Mouse (Mus musculus) limb, embryonic 12.5 days (tissue): ENCODE measurements around the gene Fyb2. TPM values are rescaled to one million over a fixed set of nuclear protein-coding genes. Genes with fewer than 3 reads are reported as not detected.

ENCODE experiments used
- ATAC-seq: fragments of 200-750 bp; cut with Nextera tagmentation; 2 replicates; pipeline ENCODE4 v1.8.0; 2017; ENCODE audit warnings: low read depth, moderate TSS enrichment; ENCODE audit not compliant: insufficient number of reproducible peaks, insufficient read depth, low FRiP score, low TSS enrichment
- H3K27ac ChIP-seq: fragments of 300-500 bp; sonication (generic); 2 replicates; pipeline ENCODE4 v1.5.1; 2016; ENCODE audit warnings: mild to moderate bottlenecking, moderate library complexity
- H3K27me3 ChIP-seq: fragments of 300-500 bp; sonication (generic); 2 replicates; pipeline ENCODE4 v1.6.1; 2016; ENCODE audit warnings: mild to moderate bottlenecking, moderate library complexity
- H3K36me3 ChIP-seq: fragments of 300-500 bp; sonication (generic); 2 replicates; pipeline ENCODE4 v1.6.1; 2016; ENCODE audit warnings: mild to moderate bottlenecking, moderate library complexity
- H3K4me1 ChIP-seq: fragments of 300-500 bp; sonication (generic); replicated peaks from 2 replicates; pipeline ENCODE4 v1.6.1; 2016
- H3K4me2 ChIP-seq: fragments of 300-500 bp; sonication (generic); 2 replicates; pipeline ENCODE4 v1.6.1; 2016; ENCODE audit warnings: mild to moderate bottlenecking, moderate library complexity
- H3K4me3 ChIP-seq: fragments of 300-500 bp; sonication (generic); replicated peaks from 2 replicates; pipeline ENCODE4 v1.5.1; 2016; ENCODE audit warnings: mild to moderate bottlenecking
- H3K9ac ChIP-seq: fragments of 300-500 bp; sonication (generic); replicated peaks from 2 replicates; pipeline ENCODE4 v1.6.1; 2016; ENCODE audit warnings: mild to moderate bottlenecking, moderate library complexity
- H3K9me3 ChIP-seq: fragments of 300-500 bp; sonication (generic); 2 replicates; pipeline ENCODE4 v1.6.1; 2016; ENCODE audit warnings: mild to moderate bottlenecking, moderate library complexity
- WGBS: fragments of 180-500 bp; shearing (Covaris S2); methylation state at CpG from one replicate; pipeline ENCODE4 v1.1.7; 2016; 5-methylcytosine and 5-hydroxymethylcytosine counted together
- polyA plus RNA-seq: library from polyadenylated mRNA; unstranded; fragments of >200 nt; fragmentation: Nextera tagmentation; extraction: Ambion mirVana; gene quantifications from 2 replicates; pipeline ENCODE4 v1.2.1, GENCODE M21; 2016

Fyb2 gene
- polyA plus RNA-seq, 1 experiment from 2014 or later = 0.09 TPM

DNA sequence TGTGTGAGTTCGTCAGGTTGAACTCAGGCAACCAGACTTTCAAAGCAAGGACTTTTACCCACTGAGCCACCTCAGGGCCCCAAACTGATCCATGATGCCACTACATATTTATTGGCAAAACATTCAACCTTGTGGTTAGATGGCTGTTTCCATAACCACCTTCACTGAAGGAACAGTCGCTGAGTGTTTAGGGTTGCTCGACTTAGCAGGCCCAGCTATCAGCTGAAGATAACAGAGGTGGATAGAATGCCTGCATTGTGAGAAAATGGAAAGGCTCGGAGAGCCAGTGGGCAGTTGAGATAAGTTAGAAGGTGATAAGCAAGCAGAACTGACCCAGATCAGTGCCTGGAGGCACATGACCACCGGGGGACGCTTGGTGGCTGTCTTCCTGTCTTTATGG lies 26.3 kb downstream of the Fyb2 start:
- Histone ChIP-seq H3K4me2 (no peak overlapping the region), H3K36me3 (no peaks in the 10 kb centered on the region), H3K27ac (no peak overlapping the region), H3K4me1 (peaks cover 18% of the 10 kb centered on the region), H3K4me3 (no peak overlapping the region), H3K27me3 (no peaks in the 10 kb centered on the region), H3K9ac (no peak overlapping the region), H3K9me3 (no peaks in the 10 kb centered on the region)
- WGBS = 78% methylated on average over 6 of the region's 6 CpGs
- ATAC-seq = no peak

- Histone ChIP-seq H3K36me3 (no peaks in the 10 kb centered on the region), H3K4me3 (no peak overlapping the region)
- 88% methylated on average over 1 of the region's 1 CpGs for WGBS
Observed at GRCm38 (mm10) chr4:104941895-104942294, 28.6 kb downstream of the Fyb2 start.

DNA sequence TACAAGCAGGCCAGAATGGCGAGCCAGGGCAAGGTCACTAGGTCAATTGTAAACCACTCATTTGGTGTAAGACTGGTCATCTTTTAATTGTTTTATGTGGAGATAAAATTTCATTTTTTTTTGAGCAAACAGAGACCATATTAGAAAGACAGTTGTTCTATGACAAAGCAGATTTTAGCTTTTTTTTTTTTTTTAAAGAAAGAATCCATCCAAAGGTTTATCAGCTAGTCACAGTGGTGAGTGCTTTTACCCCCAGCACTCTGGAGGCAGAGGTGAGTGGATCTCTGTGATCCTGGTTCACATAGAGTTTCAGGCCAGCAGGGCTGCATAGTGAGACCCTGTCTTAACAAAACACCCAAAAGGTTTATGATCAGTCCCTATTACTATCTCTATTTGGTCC lies 31.2 kb downstream of the Fyb2 start:
- Histone ChIP-seq H3K4me1 (no peaks in the 10 kb centered on the region), H3K9me3 (no peaks in the 10 kb centered on the region), H3K4me3 (no peak overlapping the region), H3K36me3 (no peaks in the 10 kb centered on the region), H3K27me3 (no peaks in the 10 kb centered on the region), H3K4me2 (no peak overlapping the region), H3K9ac (no peak overlapping the region), H3K27ac (no peak overlapping the region)
- ATAC-seq = no peak
- 71% methylated on average over 1 of the region's 1 CpGs for WGBS

More at GRCm38 (mm10) chr4:104941895-104942294, 28.6 kb downstream of the Fyb2 start:
- Histone ChIP-seq H3K4me2 (no peak overlapping the region), H3K27ac (no peak overlapping the region), H3K4me1 (no peaks in the 10 kb centered on the region), H3K9ac (no peak overlapping the region), H3K27me3 (no peaks in the 10 kb centered on the region), H3K9me3 (no peaks in the 10 kb centered on the region)
- ATAC-seq = no peak

GRCm38 (mm10) chr4:104948886-104949285 lies 35.6 kb downstream of the Fyb2 start:
- H3K27ac ChIP-seq = no peak overlapping the region
- no peaks in the 10 kb centered on the region for H3K4me1 ChIP-seq
- H3K4me2 ChIP-seq = no peak overlapping the region
- no peak overlapping the region for H3K9ac ChIP-seq
- ATAC-seq = no peak
- WGBS = 76% methylated on average over 4 of the region's 4 CpGs
- H3K9me3 ChIP-seq = no peaks in the 10 kb centered on the region
- no peak overlapping the region for H3K4me3 ChIP-seq
- H3K36me3 ChIP-seq = no peaks in the 10 kb centered on the region
- H3K27me3 ChIP-seq = no peaks in the 10 kb centered on the region

DNA sequence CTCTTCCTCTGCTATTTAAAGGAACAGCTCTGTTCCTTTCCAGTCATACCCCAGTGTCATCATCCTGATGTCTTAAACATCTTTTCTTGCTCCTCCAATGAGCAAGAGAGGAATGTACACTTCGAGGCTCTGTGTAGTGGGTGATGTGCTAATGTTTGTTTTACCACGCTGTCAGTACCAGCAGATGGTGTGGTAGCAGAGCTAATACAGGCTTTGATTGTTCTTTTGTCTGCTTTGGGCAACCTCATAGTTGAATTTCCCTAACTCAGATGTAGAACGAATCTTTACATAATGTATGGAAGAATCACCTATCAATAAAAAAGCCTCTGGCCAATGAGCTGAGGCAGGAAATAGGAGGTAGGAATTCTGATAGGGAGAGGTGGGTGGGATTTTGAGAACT lies 36.0 kb downstream of the Fyb2 start:
- no peak overlapping the region for H3K4me3 ChIP-seq
- no peaks in the 10 kb centered on the region for H3K27me3 ChIP-seq
- WGBS = 70% methylated on average over 3 of the region's 3 CpGs
- H3K27ac ChIP-seq = no peak overlapping the region
- H3K4me1 ChIP-seq = no peaks in the 10 kb centered on the region
- no peak overlapping the region for H3K9ac ChIP-seq
- no peak overlapping the region for H3K4me2 ChIP-seq
- no peak for ATAC-seq
- H3K9me3 ChIP-seq = no peaks in the 10 kb centered on the region
- no peaks in the 10 kb centered on the region for H3K36me3 ChIP-seq

DNA sequence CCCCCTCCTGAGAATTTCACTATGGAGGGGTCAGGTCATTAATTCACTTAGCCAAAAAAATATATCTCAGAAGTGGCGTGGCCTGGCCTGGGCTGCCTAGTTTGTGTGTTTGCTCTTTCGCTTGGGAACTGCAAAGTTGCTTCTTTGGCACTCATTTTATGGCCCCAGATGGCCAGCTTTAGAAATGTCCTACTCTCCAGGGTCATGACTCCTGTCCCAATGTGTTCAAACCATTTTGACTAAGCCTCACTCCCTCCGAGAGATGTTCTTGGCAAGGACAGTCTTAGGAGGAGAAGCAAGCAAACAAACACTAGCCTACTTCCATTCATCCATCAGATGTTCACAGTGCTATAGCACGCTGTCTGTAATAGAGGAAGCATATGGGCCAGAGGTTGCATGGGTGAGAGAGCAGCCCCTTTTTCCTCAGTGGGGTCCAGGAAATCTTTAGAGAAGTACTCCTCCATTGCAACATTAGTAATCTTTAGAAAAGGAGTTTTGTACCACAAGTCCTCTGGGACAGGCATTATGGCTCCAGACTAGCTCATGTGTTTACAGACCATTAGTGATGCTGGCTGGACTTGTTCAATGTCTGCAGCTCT lies 38.1 kb downstream of the Fyb2 start:
- Histone ChIP-seq H3K4me1 (no peaks in the 10 kb centered on the region), H3K4me3 (no peak overlapping the region), H3K27ac (no peak overlapping the region), H3K36me3 (no peaks in the 10 kb centered on the region), H3K9ac (no peak overlapping the region), H3K4me2 (no peak overlapping the region), H3K9me3 (no peaks in the 10 kb centered on the region), H3K27me3 (no peaks in the 10 kb centered on the region)
- no peak for ATAC-seq
- 70% methylated on average over 4 of the region's 4 CpGs for WGBS

DNA sequence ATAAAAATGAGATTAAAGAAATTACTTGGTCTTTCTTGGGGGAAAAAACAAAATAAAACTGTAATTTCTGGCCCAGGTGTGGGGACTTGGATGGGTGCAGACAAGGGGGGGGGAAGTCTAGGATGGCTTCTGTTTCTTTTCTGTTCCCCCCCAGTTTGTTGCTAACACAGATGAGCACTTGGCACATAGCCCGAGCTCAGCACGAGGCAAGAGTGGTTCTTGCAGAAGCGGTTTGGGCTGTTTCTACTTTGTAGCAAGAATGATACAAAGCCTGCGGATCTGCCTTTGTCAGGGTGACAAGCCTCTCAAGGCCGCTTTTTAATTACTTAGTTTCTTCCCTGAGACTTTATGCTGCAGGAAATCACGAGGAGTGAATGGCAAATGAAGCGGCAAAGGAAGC lies 43.4 kb downstream of the Fyb2 start:
- 66% methylated on average over 7 of the region's 7 CpGs for WGBS
- Histone ChIP-seq H3K36me3 (no peaks in the 10 kb centered on the region), H3K4me1 (no peaks in the 10 kb centered on the region), H3K27me3 (no peaks in the 10 kb centered on the region), H3K4me3 (no peak overlapping the region), H3K4me2 (no peak overlapping the region), H3K27ac (no peak overlapping the region), H3K9me3 (no peaks in the 10 kb centered on the region), H3K9ac (no peak overlapping the region)
- no peak for ATAC-seq

GRCm38 (mm10) chr4:104961431-104961830 lies 48.2 kb downstream of the Fyb2 start:
- Histone ChIP-seq H3K9me3 (no peaks in the 10 kb centered on the region), H3K4me1 (no peaks in the 10 kb centered on the region), H3K9ac (no peak overlapping the region), H3K27me3 (no peaks in the 10 kb centered on the region), H3K36me3 (no peaks in the 10 kb centered on the region), H3K4me3 (no peak overlapping the region), H3K4me2 (no peak overlapping the region), H3K27ac (no peak overlapping the region)
- WGBS = 87% methylated on average over 5 of the region's 5 CpGs
- no peak for ATAC-seq

DNA sequence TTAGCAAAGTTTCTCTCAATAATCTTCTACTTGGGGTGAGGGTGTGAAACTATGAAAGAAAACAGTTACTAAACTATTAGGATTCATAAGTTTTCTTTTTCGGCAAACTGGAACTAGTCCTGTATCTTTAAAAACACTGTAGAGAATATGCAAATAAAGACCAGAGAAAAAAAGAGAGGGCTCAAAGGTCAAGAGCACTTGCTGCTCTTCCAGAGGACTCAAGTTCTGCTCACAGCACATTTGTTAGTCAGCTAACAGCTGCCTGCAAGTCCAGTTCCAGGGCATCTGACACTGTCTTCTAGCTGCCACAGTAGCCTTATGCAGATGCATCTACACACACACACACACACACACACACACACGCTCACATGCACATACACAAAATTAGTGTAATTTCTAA lies 59.4 kb downstream of the Fyb2 start:
- Histone ChIP-seq H3K4me3 (no peak overlapping the region), H3K27ac (no peak overlapping the region), H3K27me3 (no peaks in the 10 kb centered on the region), H3K36me3 (no peaks in the 10 kb centered on the region), H3K4me2 (no peak overlapping the region), H3K4me1 (no peaks in the 10 kb centered on the region), H3K9me3 (no peaks in the 10 kb centered on the region), H3K9ac (no peak overlapping the region)
- 92% methylated on average over 2 of the region's 2 CpGs for WGBS
- no peak for ATAC-seq

DNA sequence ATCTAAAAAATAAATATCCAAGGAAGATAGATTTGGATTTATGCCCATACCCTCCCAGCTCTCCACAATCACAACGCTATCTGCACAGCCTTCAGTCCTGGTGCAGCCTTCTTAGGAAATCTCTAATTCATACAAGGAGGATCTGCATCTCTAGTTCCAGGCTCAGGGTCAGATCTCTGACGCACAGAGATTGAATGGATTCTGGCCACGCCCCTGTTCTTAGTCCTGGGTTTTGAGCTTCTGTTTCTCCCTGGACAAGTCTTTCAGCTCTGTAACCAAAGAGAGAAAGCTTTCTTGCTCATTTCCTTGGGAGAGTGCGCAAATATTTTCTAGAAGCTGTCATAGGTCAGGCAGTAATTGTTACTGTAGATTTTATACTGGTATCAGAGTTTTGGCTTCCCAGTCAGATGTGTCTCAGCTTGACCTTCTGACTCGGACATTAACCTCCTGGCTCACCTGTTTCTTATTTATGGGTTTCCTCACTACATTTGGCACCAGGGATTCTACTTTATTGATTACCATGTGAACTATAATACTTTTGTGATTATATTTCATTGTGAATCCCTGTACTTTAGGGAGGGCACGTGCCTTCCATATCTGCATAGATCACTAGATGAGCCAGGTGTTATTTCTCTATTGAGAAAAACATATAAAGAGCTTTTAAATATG lies 62.0 kb downstream of the Fyb2 start:
- no peak for ATAC-seq
- Histone ChIP-seq H3K27ac (no peak overlapping the region), H3K36me3 (no peaks in the 10 kb centered on the region), H3K4me3 (no peak overlapping the region), H3K9me3 (no peaks in the 10 kb centered on the region), H3K4me1 (no peaks in the 10 kb centered on the region), H3K27me3 (no peaks in the 10 kb centered on the region), H3K9ac (no peak overlapping the region), H3K4me2 (no peak overlapping the region)
- WGBS = 80% methylated on average over 6 of the region's 6 CpGs

- Histone ChIP-seq H3K4me3 (no peak overlapping the region), H3K9ac (no peak overlapping the region), H3K9me3 (no peaks in the 10 kb centered on the region), H3K4me1 (no peaks in the 10 kb centered on the region), H3K4me2 (no peak overlapping the region), H3K27ac (no peak overlapping the region), H3K36me3 (no peaks in the 10 kb centered on the region), H3K27me3 (no peaks in the 10 kb centered on the region)
- ATAC-seq = no peak
- 84% methylated on average over 5 of the region's 5 CpGs for WGBS
Observed at GRCm38 (mm10) chr4:104985960-104986632, 72.8 kb downstream of the Fyb2 start.
